Mouse (Mus musculus): ENCODE measurements at regions not wholly inside any gene's neighbourhood (a gene's known extent, or its start where the extent isn't known, plus 50 kb on each side); places are given as distances from the start of the nearest gene placed in this dataset.

GRCm38 (mm10) chr9:48053580-48053979, 108.2 kb upstream of the Nxpe4 start:
- TF ChIP-seq CTCF (IDR thresholded peaks at IDR 0.05) (no peak), EP300 (IDR thresholded peaks at IDR 0.05; ENCODE audit: insufficient read depth, low read depth, low read length) (no peak)
